Mouse (Mus musculus) left cerebral cortex, adult 8-10 months (tissue): Measurements from ENCODE around the gene Gm6096. TPM values are rescaled to one million over a fixed set of nuclear protein-coding genes. Genes with fewer than 3 reads are reported as not detected.
"Not testable (repeated sequence)": the region's sequence is repeated elsewhere in the genome, so short reads cannot be mapped to it uniquely, and the experiment has no call there.

ENCODE experiments used
- DNase-seq, 2 experiments: peaks; one replicate each; pipeline ENCODE4 v3.0.0; 2022; ENCODE audit warnings: low spot score in 2 of 2
- total RNA-seq, 4 experiments: library from RNA; stranded (reverse); gene quantifications; 2 replicates each; pipeline ENCODE4 v1.2.4; 2022

Gene Gm6096
- total RNA-seq, result not detected

DNA sequence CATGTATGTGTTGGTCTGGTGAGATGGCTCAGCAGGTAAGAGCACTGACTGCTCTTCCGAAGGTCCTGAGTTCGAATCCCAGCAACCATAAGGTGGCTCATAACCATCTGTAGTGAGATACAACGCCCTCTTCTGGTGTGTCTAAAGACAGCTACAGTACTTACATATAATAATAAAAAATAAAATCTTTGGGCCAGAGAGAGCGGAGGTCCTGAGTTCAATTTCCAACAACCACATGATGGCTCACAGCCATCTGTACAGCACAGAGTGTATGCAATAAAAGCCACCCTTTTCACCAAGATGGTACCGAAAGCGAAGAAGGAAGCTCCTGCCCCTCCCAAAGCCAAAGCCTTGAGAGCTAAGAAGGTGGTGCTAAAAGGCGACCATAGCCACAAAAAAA lies at the start of gene Gm6096:
Gene Gm6096 (plus strand): TSS at position 301 of the 400 bp plus-strand sequence.
- DNase-seq, result no peak

DNA sequence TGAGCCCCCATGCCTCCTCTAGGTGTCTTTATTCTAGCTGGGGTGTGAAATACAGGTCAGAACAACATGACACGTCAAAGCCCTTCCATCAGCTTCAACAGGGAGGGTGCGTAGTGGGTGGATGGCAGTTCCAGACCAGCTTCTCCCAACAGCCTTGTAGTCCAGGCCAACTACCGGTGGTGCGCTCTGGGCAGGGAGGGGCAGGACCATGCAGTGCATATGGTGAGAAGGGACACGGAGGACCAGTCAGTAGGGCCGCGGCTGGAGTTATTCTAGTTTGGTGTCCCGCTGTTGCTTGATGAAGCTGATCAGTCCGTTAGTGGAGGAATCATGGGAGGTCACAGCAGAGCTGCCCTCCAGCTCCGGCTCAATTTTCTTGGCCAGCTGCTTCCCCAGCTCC lies 48.7 kb upstream of the Gm6096 start:
- not testable (repeated sequence) for DNase-seq

DNA sequence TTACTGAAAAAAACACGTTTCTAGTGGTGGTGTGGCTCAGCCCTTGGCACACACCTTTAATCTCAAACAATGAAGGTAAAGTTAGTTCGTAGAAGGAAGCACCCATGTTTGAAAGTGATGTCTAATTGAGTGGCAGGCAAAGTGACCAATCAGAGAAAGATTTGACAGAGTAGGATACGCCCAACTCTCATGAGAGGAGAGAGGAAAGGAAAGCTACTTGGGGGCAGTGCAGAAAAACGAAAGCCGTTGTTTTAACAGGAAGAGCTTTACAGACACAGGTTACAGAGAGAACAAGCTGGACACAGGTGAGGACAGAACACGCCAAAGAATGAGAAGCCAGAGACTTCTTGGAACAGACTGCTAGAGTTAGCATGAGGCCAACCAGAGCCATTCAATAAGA lies 44.5 kb upstream of the Gm6096 start:
- no peak for DNase-seq

DNA sequence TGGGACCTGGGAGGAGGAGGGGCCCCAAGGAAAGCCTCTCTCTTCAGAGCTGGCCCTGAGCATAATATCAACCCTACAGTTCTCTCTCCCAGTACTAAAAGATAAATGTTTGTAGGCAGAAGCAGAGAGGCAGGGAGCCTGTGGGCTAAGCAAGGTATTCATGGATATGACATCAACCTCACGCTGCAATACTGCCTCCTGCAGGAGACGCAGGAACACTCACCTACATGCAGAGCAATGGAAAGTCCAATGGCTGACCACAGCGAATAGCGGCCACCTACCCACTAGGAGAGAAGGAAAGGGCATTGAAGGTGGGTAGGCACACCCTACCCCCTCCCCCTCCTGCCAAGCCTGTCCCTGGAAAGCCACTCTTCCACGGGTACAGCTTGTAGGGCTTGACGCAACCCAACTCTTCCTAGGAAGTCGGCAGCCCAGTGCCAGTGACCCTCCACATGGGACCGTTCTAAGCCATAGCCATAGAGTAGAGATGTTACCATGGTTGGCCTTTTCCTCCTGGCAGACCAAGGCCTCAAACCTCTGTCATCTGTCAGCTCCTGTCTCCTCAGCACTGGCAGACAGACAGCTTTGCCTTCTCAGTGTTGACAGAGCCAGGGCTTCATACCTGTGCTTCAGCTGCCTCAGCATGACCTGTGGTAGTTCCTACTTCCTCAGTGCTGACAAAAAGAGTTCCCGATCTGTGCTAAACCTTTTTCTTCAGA lies 42.7 kb upstream of the Gm6096 start:
- DNase-seq, result no peak

DNA sequence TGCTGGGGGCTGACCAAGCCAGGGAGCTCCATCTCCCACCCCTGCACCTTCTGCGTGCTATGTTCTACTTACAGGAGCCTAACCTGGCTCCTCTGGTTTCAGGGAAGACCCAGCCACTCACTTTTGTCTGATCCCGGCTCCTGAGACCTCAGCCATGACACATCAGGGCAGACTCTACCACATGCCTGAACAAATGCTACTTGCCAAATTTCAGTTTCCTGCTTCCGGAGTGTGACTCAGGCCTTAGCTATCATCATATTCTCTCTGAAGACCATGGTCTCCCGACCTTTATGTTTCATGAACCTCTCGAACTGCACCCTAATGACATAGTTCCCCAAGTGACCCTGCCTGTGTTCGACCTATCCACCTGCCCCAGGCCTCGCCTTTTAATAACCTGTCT lies 37.6 kb upstream of the Gm6096 start:
- no peak for DNase-seq

DNA sequence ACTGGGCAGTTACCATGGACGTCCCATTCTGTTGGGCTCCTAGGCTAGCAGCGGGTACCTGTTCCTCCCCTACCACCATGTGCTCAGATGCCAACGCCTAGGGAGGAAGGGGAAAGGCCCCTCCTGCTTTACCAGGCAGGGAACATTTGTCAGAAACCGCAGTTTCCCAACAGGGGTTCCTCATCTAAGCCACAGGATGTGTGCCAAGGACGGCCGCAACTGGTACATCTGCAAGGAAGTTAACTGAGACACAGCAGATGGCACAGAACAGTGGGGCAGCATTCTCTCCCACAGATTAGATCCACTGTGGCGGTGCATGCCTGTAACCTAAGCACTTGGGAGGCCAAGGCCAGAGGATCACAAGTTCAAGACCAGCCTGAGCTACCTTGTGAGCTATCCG lies 36.2 kb upstream of the Gm6096 start:
- no peak for DNase-seq

DNA sequence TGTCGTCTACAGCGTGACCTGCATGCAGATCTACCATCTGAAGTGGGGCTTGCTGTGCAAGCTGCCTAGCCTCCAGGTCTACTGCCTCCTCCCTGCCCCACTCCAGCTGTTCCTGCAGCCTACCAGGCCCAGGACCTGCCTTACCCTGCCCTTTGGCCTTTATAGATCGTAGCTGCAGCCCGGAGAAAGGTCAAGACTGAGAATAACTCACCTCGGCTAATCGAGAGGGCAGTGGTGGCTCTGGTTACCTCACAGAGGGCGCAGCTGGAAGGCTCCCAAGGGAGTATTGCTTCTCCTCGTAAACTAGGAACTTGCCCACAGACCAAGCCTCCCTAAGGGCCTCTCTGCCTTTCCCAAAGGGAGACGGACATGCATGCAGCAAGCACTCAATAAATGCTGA lies 35.4 kb upstream of the Gm6096 start:
- DNase-seq, result no peak

DNA sequence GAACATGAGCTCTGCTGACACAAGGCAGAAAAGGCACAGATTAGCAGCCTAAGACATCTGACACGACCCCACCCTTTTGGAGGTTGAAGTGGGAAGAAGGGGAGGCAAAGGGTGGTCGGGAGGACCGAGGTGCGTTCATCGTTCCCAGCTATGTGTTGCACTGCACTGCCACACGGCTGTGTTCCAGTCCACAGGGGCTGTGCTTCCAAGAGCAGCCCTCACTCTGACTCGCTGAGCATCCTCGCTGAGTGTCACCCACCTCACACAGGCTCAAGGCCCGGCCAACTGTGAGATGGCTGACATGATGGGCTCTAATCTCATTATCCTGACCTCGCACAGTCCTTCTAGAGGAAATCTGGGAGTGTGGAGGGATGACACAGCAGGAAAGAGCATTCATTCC lies 34.4 kb upstream of the Gm6096 start:
- DNase-seq, result no peak

DNA sequence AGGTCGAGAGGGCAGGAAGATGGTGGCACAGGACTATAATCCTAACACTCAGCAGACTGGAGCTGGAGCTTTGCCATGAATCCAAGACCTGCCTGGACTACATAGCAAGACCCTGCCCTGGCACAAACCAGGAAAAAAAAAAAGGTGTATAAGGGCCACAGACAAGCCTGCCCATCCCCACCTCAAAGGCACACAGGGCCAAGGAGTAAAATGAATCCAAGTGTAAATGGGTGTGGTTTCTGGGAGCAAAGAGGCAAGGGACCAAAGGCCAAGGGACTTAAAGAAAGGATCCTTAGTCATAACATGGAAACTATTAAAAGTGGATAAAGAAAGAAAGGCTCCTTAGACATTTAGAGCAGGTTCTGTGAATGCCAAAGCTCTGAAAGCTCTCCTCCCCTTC lies 32.3 kb upstream of the Gm6096 start:
- DNase-seq, result no peak

DNA sequence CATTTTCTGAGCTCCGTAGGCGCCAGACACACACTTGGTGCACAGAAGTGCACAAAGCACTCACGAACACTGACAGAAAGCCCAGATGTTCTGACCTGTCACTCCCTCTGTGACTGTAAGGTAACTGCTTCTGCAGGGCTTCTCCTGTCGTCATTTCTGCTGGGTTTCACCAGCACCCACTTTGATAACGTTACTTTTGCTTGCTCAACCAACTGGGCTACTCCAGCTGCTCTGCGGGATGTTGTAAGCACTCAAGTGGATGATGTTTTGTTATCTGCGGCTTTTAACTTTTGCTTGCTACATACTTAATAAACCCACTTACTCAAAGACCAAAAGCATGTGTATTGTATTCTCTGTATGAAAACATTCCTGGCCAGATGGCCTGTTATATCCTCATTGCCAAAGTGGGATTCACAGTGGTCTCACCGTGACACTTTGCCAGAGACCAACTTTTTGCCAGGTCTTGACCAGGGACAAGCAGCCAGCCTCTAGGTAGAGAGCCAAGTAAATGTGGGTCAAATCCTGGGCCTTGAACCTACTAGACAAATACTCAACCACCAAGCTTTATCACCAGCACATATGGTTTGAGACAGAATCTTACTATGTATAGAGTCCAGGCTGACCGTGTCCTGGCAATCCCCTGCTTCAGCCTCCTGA lies 29.1 kb upstream of the Gm6096 start:
- DNase-seq, result no peak

DNA sequence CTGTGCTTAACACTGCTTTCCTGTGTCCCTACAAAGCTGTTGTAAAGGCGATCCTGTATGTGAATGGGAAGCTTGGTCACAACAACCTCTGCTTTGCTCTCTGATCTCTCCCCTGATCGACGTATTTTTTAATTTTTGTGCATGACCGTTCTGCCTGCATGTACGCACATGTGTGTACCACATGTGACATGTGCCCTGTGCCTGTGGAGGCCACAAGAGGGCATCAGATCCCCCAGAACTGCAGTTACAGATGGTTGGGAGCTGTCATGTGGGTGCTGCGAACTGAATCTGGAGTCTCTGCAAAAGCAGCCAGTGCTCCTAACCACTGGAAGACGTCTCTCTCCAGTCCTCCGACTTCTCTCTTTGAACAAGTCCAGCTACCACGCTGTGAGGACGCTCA lies 28.5 kb upstream of the Gm6096 start:
- no peak for DNase-seq

DNA sequence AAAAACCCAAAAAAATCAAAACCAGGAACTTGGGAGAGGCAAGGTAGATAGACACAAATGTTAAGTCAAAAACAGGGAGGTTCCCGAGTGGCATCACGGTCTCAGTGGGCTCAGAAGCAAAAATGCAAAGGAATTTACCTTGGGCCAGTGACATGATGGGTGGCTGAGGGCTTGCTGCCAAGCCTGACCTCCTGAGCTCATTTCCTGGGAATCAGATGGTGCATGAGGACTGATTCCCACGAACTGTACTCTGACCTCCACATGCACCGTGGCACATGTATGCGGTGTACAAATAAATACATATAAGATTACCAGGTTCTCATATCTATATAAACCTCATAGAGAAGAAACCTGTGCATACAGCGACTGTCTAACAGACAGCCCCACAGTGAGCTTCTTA lies 26.5 kb upstream of the Gm6096 start:
- no peak for DNase-seq

DNA sequence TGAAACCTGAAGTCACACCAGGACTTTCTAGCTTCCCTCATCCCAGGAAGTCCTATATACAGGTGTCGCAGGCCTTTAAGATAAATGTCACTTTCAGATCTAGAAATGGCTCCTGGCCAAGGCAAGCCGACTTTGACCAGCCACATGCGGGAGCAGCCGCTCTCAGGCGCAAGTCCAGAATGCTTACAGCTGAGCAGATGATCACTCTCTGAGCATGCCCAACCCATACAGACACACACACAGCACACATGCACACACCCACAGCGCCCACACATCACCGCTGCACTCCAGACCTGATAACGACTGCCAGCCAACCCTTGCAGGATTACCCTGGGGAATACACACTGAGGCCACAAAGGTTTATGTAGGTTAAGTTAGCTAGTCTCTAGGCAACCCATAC lies 24.8 kb upstream of the Gm6096 start:
- no peak for DNase-seq

DNA sequence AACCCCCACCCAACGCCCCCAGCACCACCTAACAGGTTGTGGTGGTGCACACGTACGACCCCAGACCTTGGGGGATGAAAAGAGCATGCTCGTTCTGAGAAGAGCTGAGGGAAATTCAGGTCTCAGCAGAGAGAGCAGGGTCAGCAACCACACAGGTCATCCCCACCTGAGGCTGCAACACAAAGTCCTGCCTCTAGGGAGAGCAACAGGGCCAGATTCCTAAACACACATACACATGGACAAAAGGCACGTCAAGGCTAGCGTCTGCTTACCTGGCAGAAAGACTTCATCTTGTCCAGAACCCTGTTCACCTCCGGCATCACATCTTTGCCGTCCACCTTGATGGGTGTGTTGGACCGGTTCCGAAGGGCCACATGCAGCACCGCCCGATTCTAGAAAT lies 24.0 kb upstream of the Gm6096 start:
- DNase-seq, result no peak

DNA sequence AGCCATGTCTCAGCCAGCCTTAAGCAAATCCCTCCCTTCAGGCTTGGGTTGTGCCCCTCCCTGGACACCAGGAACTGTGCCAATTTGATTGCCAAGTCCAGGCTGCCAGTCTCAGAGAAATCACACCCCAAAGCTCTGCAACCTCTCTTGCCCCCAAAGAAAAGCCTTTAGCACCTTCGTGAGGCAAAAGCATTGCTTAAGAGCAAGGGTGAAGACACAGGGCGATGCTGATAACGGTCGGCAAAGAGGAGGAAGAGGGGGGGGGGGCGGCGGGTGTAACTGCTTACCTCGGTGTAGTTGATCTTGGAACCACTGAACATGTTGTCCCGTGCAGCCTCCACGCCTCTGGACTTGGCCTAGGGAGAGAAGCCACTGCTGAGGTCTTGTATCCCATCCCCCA lies 22.2 kb upstream of the Gm6096 start:
- DNase-seq, result no peak

DNA sequence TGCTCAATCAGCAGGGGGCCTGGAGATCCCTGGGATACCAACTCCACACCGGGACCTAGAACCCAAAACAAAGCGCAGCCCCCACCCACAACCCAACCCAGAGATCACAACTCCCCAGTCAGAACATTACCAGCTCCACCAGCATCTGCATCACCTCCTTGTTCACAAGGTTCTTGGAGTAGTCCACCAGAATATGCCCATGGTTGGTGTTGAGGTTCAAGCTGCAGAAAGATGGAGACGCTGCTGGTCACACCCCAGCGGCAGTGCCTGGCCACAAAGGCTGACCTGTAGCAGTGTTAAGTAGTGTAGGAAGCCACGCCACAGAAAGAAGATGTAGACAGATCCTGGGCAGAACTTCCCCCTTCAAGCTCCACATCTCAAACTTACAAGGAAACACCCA lies 21.7 kb upstream of the Gm6096 start:
- no peak for DNase-seq

DNA sequence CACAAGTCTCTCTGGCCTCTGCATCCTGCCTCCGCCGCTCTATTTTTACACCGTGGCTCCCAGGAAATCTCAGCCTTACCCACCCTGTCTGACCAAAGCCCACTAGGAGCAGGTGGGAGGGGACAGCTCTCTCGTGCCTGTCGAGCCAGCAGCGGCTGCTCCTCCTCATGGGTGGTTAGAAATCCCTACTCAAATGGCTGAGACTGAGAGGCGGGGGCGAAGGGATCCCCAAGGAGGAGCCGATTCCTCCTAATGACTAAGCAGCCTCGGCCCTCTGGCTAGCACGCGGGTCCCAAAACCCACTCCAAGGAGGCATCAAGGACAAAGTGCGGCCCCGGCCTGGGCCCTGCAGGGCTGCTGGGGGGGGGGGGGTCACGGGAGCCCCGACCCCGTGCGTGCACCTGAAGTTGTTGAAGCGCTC lies 21.1 kb upstream of the Gm6096 start:
- peak; percentile 44 to 74 for DNase-seq

DNA sequence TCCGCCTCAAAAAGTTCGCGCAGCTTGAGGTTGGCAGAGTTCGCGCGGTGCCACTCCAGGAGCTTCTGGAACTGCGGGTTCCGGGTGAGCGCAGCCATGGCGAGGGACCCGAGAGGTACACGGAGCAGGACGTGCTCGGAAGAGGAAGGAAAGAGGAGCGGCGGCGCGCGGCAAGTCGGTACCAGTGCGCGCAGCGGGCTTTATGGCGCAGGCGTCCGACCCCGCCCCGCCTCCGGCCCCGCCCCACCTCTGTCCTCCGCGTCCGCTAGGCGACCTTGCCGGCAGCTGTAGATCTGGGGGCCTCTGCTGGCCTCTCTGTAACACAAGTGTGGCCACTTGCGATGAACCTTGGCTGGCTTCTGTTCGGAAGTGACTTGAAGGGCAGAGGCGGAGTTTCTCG lies 20.7 kb upstream of the Gm6096 start, which contains the start of gene Gpi1:
Gene Gpi1 (minus strand): TSS at position 221 of the 400 bp plus-strand sequence.
- DNase-seq, result peak; percentile 54 to 65

DNA sequence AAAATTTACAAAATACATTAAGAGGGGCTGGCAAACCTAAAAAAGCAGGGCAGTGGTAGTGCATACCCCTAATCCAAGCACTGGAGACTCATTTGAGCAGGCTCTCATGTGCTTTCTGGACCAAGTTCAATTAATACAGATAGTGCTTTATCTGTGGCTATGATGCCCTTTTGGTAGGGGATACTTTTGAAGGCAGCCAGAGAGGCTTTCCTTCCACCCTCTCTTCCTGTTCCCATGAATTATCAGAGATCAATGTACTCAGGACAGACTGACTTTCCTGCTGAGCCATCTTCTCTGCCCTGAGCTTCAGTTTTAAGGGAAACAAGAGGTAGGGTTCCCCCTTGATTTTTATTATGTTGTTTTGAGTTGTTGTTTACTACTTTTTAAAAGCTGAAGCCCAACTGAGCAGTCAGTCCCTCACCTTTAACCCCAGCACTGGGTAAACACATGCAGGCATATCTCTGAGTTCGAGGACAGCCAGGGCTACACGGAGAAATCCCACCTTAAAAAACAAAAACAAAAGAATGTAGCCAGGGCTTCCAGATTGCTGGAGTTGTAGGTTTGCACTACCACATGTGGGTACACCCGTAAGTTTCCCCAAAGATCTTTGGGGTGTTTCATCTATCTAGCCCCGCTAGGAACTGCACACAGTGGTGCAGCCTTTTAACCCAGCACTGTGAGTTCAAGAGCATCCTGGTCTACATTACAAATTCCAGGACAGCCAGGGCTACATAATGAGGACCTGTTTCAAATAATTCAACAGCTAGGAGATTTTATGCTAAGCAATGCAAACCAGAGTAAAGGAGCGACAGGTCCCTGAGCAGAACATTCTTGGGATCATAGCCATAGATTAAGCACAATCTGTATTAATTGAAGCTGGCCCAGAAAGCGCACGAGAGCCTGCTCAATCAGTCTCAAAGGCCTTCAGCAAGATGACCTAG lies 17.8 kb upstream of the Gm6096 start:
- no peak for DNase-seq

DNA sequence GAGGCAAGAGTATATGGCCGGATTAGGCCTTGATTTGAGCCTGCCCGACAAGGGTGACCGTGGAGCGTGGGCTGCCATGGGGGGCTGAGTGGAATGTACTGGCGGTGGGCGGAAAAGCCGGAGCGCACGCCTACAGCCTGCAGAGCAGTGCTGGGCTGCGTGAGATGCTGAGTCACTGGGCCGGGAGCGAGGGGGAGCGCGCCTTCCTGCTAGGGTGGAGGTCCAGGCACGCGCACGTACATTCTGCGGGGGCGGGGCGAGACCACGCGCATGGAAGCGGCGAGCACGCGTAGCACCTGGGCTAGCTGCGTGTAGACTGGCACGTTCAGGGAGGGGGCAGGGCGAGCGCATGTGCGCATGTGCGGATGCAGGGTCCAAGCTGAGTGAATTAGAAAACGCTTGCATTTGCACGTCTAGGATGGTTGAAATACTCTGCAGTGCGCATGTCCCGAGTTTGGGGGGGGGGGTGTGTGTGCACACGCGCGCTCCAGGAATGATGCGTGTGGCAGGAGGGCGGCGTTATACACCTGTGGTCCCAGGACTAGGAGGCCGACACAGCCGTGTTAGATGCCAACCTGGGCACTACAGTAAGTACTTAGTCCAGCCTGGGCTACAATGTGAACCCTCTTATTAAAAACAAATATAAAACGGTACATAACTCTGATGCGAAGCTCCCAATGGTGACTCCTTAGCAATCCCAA lies 16.8 kb upstream of the Gm6096 start:
- DNase-seq, result peak; percentile 99 to 100
